Mouse (Mus musculus): ENCODE results near the gene Rcbtb2. TPM values are rescaled to one million over a fixed set of nuclear protein-coding genes. Genes with fewer than 3 reads are reported as not detected.

The Rcbtb2 gene
- polyA plus RNA-seq, 1 experiment from 2014 or later = 110 TPM

GRCm38 (mm10) chr14:73116938-73117337, 5.9 kb upstream of the Rcbtb2 start:
- 26% methylated on average over 9 of the region's 9 CpGs for WGBS
- H3K27ac ChIP-seq = no peak overlapping the region
- no peaks in the 10 kb centered on the region for H3K27me3 ChIP-seq
- no peaks in the 10 kb centered on the region for H3K36me3 ChIP-seq
- H3K9ac ChIP-seq = 0 out of 2 replicates have a peak overlapping the region, but pooled peaks have one; percentile 5
- H3K4me2 ChIP-seq = peak overlapping the region; percentile 40
- peak overlapping the region; percentile 3; the same call in 1 of the 2 replicates for H3K4me3 ChIP-seq
- ATAC-seq (ENCODE audit: borderline replicate concordance, extremely low read depth, low FRiP score, low TSS enrichment) = peak; percentile 64; the same call in 1 of the 2 replicates
- no peaks in the 10 kb centered on the region for H3K4me1 ChIP-seq
- H3K9me3 ChIP-seq = no peaks in the 10 kb centered on the region

- Histone ChIP-seq H3K36me3 (no peaks in the 10 kb centered on the region), H3K27ac (no peak overlapping the region), H3K27me3 (no peaks in the 10 kb centered on the region), H3K4me3 (no peak overlapping the region), H3K4me1 (0 out of 2 replicates have a peak, but pooled peaks cover 2% of the 10 kb centered on the region), H3K4me2 (0 out of 2 replicates have a peak overlapping the region, but pooled peaks have one; percentile 40), H3K9me3 (no peaks in the 10 kb centered on the region), H3K9ac (no peak overlapping the region)
- 76% methylated on average over 7 of the region's 7 CpGs for WGBS
- no peak for ATAC-seq (ENCODE audit: borderline replicate concordance, extremely low read depth, low FRiP score, low TSS enrichment)
Measured at GRCm38 (mm10) chr14:73117411-73118392, 5.1 kb upstream of the Rcbtb2 start.

- Histone ChIP-seq H3K9me3 (no peaks in the 10 kb centered on the region), H3K9ac (no peak overlapping the region), H3K27me3 (no peaks in the 10 kb centered on the region), H3K27ac (no peak overlapping the region), H3K36me3 (no peaks in the 10 kb centered on the region), H3K4me1 (0 out of 2 replicates have a peak, but pooled peaks cover 6% of the 10 kb centered on the region), H3K4me2 (no peak overlapping the region), H3K4me3 (no peak overlapping the region)
- ATAC-seq (ENCODE audit: borderline replicate concordance, extremely low read depth, low FRiP score, low TSS enrichment) = no peak
- 70% methylated on average over 14 of the region's 14 CpGs for WGBS
Measured at GRCm38 (mm10) chr14:73118482-73119347, 4.1 kb upstream of the Rcbtb2 start.

- Histone ChIP-seq H3K4me3 (no peak overlapping the region), H3K4me2 (no peak overlapping the region), H3K27me3 (no peaks in the 10 kb centered on the region), H3K9me3 (no peaks in the 10 kb centered on the region), H3K4me1 (0 out of 2 replicates have a peak, but pooled peaks cover 6% of the 10 kb centered on the region), H3K9ac (no peak overlapping the region), H3K36me3 (no peaks in the 10 kb centered on the region), H3K27ac (no peak overlapping the region)
- WGBS = 47% methylated on average over 6 of the region's 6 CpGs
- ATAC-seq (ENCODE audit: borderline replicate concordance, extremely low read depth, low FRiP score, low TSS enrichment) = no peak
Measured at GRCm38 (mm10) chr14:73119459-73119858, 3.4 kb upstream of the Rcbtb2 start.

GRCm38 (mm10) chr14:73119966-73120365, 2.9 kb upstream of the Rcbtb2 start:
- Histone ChIP-seq H3K9ac (no peak overlapping the region), H3K27me3 (no peaks in the 10 kb centered on the region), H3K27ac (no peak overlapping the region), H3K4me3 (no peak overlapping the region), H3K36me3 (no peaks in the 10 kb centered on the region), H3K4me1 (0 out of 2 replicates have a peak, but pooled peaks cover 6% of the 10 kb centered on the region), H3K4me2 (no peak overlapping the region), H3K9me3 (no peaks in the 10 kb centered on the region)
- ATAC-seq (ENCODE audit: borderline replicate concordance, extremely low read depth, low FRiP score, low TSS enrichment) = no peak
- 34% methylated on average over 2 of the region's 2 CpGs for WGBS

GRCm38 (mm10) chr14:73122211-73122922, 470 bp upstream of the Rcbtb2 start:
- Histone ChIP-seq H3K36me3 (no peaks in the 10 kb centered on the region), H3K9me3 (no peaks in the 10 kb centered on the region), H3K9ac (no peak overlapping the region), H3K4me2 (no peak overlapping the region), H3K4me1 (0 out of 2 replicates have a peak, but pooled peaks cover 6% of the 10 kb centered on the region), H3K4me3 (no peak overlapping the region), H3K27ac (no peak overlapping the region), H3K27me3 (no peaks in the 10 kb centered on the region)
- WGBS = 53% methylated on average over 4 of the region's 4 CpGs
- no peak for ATAC-seq (ENCODE audit: borderline replicate concordance, extremely low read depth, low FRiP score, low TSS enrichment)

- no peak overlapping the region for H3K9ac ChIP-seq
- no peak overlapping the region for H3K4me2 ChIP-seq
- whole genome bisulfite sequencing = 83% methylated on average over 9 of the region's 9 CpGs
- 0 out of 2 replicates have a peak, but pooled peaks cover 6% of the 10 kb centered on the region for H3K4me1 ChIP-seq
- no peak for ATAC-seq (ENCODE audit: borderline replicate concordance, extremely low read depth, low FRiP score, low TSS enrichment)
- H3K4me3 ChIP-seq = no peak overlapping the region
- no peaks in the 10 kb centered on the region for H3K9me3 ChIP-seq
- H3K36me3 ChIP-seq = no peaks in the 10 kb centered on the region
- no peaks in the 10 kb centered on the region for H3K27me3 ChIP-seq
- 0 out of 2 replicates have a peak overlapping the region, but pooled peaks have one; percentile 15 for H3K27ac ChIP-seq
Measured at GRCm38 (mm10) chr14:73123381-73123780, 544 bp downstream of the Rcbtb2 start.

GRCm38 (mm10) chr14:73123786-73124185, 949 bp downstream of the Rcbtb2 start:
- 50% methylated on average over 9 of the region's 9 CpGs for WGBS
- no peaks in the 10 kb centered on the region for H3K9me3 ChIP-seq

GRCm38 (mm10) chr14:73130519-73130918, 7.7 kb downstream of the Rcbtb2 start:
- no peak overlapping the region for H3K9ac ChIP-seq
- H3K27ac ChIP-seq = no peak overlapping the region
- no peaks in the 10 kb centered on the region for H3K27me3 ChIP-seq
- no peaks in the 10 kb centered on the region for H3K9me3 ChIP-seq
- H3K36me3 ChIP-seq = no peaks in the 10 kb centered on the region
- H3K4me1 ChIP-seq = no peaks in the 10 kb centered on the region
- WGBS = 62% methylated on average over 5 of the region's 5 CpGs
- ATAC-seq (ENCODE audit: borderline replicate concordance, extremely low read depth, low FRiP score, low TSS enrichment) = no peak
- H3K4me3 ChIP-seq = no peak overlapping the region
- H3K4me2 ChIP-seq = no peak overlapping the region

More at GRCm38 (mm10) chr14:73123786-73124185, 949 bp downstream of the Rcbtb2 start:
- Histone ChIP-seq H3K9ac (no peak overlapping the region), H3K27ac (no peak overlapping the region), H3K27me3 (no peaks in the 10 kb centered on the region), H3K4me3 (no peak overlapping the region), H3K4me1 (0 out of 2 replicates have a peak, but pooled peaks cover 6% of the 10 kb centered on the region), H3K4me2 (no peak overlapping the region), H3K36me3 (no peaks in the 10 kb centered on the region)
- ATAC-seq (ENCODE audit: borderline replicate concordance, extremely low read depth, low FRiP score, low TSS enrichment) = no peak

GRCm38 (mm10) chr14:73131856-73132410, 9.1 kb downstream of the Rcbtb2 start:
- Histone ChIP-seq H3K4me3 (no peak overlapping the region), H3K9me3 (no peaks in the 10 kb centered on the region), H3K36me3 (no peaks in the 10 kb centered on the region), H3K27ac (no peak overlapping the region), H3K27me3 (no peaks in the 10 kb centered on the region), H3K4me1 (no peaks in the 10 kb centered on the region), H3K4me2 (no peak overlapping the region), H3K9ac (no peak overlapping the region)
- 56% methylated on average over 16 of the region's 16 CpGs for WGBS
- no peak for ATAC-seq (ENCODE audit: borderline replicate concordance, extremely low read depth, low FRiP score, low TSS enrichment)

GRCm38 (mm10) chr14:73132731-73133130, 9.9 kb downstream of the Rcbtb2 start:
- Histone ChIP-seq H3K9ac (no peak overlapping the region), H3K27ac (no peak overlapping the region), H3K4me1 (no peaks in the 10 kb centered on the region), H3K36me3 (no peaks in the 10 kb centered on the region), H3K4me3 (no peak overlapping the region), H3K27me3 (no peaks in the 10 kb centered on the region), H3K9me3 (no peaks in the 10 kb centered on the region), H3K4me2 (no peak overlapping the region)
- WGBS = 73% methylated on average over 4 of the region's 4 CpGs
- no peak for ATAC-seq (ENCODE audit: borderline replicate concordance, extremely low read depth, low FRiP score, low TSS enrichment)
